10 mouse cellular contexts compared by ENCODE assay signal in the genomic region with DNA sequence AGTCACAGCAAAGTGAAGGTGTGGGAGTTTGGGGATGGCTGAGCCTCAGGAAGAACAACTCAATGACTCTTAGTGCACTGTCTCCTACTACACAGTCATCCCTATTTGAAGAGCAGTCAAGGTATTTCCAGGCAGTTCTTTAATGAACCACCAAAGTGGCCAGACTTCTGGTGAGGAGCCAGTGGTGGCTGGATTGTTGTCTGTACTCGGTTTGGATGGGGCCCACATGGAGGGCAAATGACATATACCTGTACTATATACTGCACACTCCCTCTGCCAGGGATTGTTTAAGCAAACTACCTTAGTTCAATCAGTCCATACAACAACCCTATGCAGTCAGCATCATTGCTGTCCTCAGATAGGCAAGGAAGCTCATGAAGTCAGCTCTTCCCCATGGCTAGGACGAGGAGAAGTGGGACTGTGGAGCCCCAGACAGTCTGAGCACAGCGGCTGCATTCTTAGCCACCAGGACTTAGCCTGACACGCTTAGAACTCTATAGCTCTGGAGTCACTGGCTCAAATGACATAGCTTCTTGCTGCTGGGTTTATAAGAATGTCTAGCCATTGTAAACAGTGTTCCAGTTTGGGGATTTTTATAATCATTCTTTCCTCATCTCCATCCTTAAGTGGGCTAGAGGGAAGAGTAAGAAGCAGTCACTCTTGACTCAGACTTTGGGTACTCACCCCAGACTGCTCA.
DNase-seq lines count a peak whose midpoint lies in the region; ATAC-seq lines count a peak whose summit lies in the region.
"Had no signal": no experiment of that assay in that cellular context is flagged by ENCODE, and none has a peak within 500 bp of the region (broad histone marks: within the 10 kb centered on the region; RNA-seq: fewer than 3 reads in every experiment).

No protein-coding gene starts in this region.

- H3K4me1 ChIP-seq in kidney, embryonic 16.5 days (ENCODE audit: insufficient read depth, low read length) = peaks cover 58% of the 10 kb centered on the region
- H3K4me1 ChIP-seq in forebrain, embryonic 11.5 days (replicated peaks; ENCODE audit: control insufficient read depth, insufficient read depth, low read length) = peaks cover 4% of the 10 kb centered on the region; the same call in 1 of the 2 replicates
- H3K4me1 ChIP-seq in limb, embryonic 13.5 days = peaks cover 60% of the 10 kb centered on the region

- H3K4me2 ChIP-seq in kidney, embryonic 16.5 days (replicated peaks; ENCODE audit: low read depth, low read length) = no peak overlapping the region
- no peak overlapping the region for H3K4me2 ChIP-seq in forebrain, embryonic 11.5 days (ENCODE audit: low read depth, low read length, severe bottlenecking)
- H3K4me2 ChIP-seq in limb, embryonic 13.5 days (replicated peaks) = peak overlapping the region; percentile 3; the same call in 1 of the 2 replicates
- H3K4me2 ChIP-seq: midbrain, embryonic 13.5 days had no signal

- no peak overlapping the region for H3K9ac ChIP-seq in kidney, embryonic 16.5 days (replicated peaks; ENCODE audit: low read length)
- H3K9ac ChIP-seq in forebrain, embryonic 11.5 days (ENCODE audit: low read length) = no peak overlapping the region
- H3K9ac ChIP-seq in limb, embryonic 13.5 days = no peak overlapping the region

- peak overlapping the region; percentile 94 for H3K27ac ChIP-seq in kidney, embryonic 16.5 days (ENCODE audit: low read length)
- H3K27ac ChIP-seq in forebrain, embryonic 11.5 days (ENCODE audit: low read depth, low read length) = peak overlapping the region; percentile 51; the same call in 1 of the 2 replicates
- H3K27ac ChIP-seq in limb, embryonic 13.5 days = peak overlapping the region; percentile 97

- 32% methylated on average over 4 of the region's 4 CpGs for WGBS in kidney, embryonic 16.5 days
- WGBS in forebrain, embryonic 11.5 days = 82% methylated on average over 4 of the region's 4 CpGs
- WGBS in limb, embryonic 13.5 days = 26% methylated on average over 4 of the region's 4 CpGs

- no peaks in the 10 kb centered on the region for H3K9me3 ChIP-seq in kidney, embryonic 16.5 days (ENCODE audit: low read length)
- H3K9me3 ChIP-seq in forebrain, embryonic 11.5 days (ENCODE audit: control insufficient read depth, low read length) = no peaks in the 10 kb centered on the region
- H3K9me3 ChIP-seq in limb, embryonic 13.5 days = no peaks in the 10 kb centered on the region
- H3K9me3 ChIP-seq: midbrain, embryonic 13.5 days had no signal

- H3K36me3 ChIP-seq in kidney, embryonic 16.5 days (ENCODE audit: insufficient read depth, low read length) = no peaks in the 10 kb centered on the region
- H3K36me3 ChIP-seq in forebrain, embryonic 11.5 days (ENCODE audit: control insufficient read depth, insufficient read depth, low read length) = no peaks in the 10 kb centered on the region
- no peaks in the 10 kb centered on the region for H3K36me3 ChIP-seq in limb, embryonic 13.5 days
- H3K36me3 ChIP-seq: midbrain, embryonic 13.5 days had no signal

- 0 out of 2 replicates have a peak, but pooled peaks have one; percentile 7 for ATAC-seq in kidney, embryonic 16.5 days (ENCODE audit: low FRiP score, low TSS enrichment)
- no peak for ATAC-seq in forebrain, embryonic 11.5 days (replicated peaks; ENCODE audit: low FRiP score)
- ATAC-seq in limb, embryonic 13.5 days (ENCODE audit: low FRiP score, low read depth) = no peak

- H3K4me3 ChIP-seq in kidney, embryonic 16.5 days (ENCODE audit: low read length) = no peak overlapping the region
- no peak overlapping the region for H3K4me3 ChIP-seq in forebrain, embryonic 11.5 days (ENCODE audit: low read depth, low read length)
- no peak overlapping the region for H3K4me3 ChIP-seq in limb, embryonic 13.5 days
- H3K4me3 ChIP-seq: midbrain, embryonic 13.5 days had no signal

- no peaks in the 10 kb centered on the region for H3K27me3 ChIP-seq in kidney, embryonic 16.5 days (ENCODE audit: insufficient read depth, low read length)
- H3K27me3 ChIP-seq in forebrain, embryonic 11.5 days (ENCODE audit: control insufficient read depth, insufficient read depth, low read length) = no peaks in the 10 kb centered on the region
- no peaks in the 10 kb centered on the region for H3K27me3 ChIP-seq in limb, embryonic 13.5 days
- H3K27me3 ChIP-seq: midbrain, embryonic 13.5 days had no signal

- DNase-seq in embryo, embryonic 10.5 days (ENCODE audit: low spot score) = peak; percentile 20
- no peak for DNase-seq in embryo, embryonic 11 days
- no peak for DNase-seq in kidney, postnatal 10 days
- DNase-seq in forebrain, embryonic 11.5 days (ENCODE audit: low spot score) = no peak
- no peak for DNase-seq in frontal cortex, postnatal 25 days (ENCODE audit: low spot score in 2 of 2)
- DNase-seq in gastrocnemius, postnatal 25 days = no peak
- DNase-seq: B cell, adult 2 months had no signal
